Mouse (Mus musculus): ENCODE measurements at regions not wholly inside any gene's neighbourhood (a gene's known extent, or its start where the extent isn't known, plus 50 kb on each side); places are given as distances from the start of the nearest gene placed in this dataset.

GRCm38 (mm10) chr13:47298010-47298409 lies 175.6 kb downstream of the Rnf144b start:
- DNase-seq (ENCODE audit: low spot score in 2 of 2), result no peak
- intact Hi-C loops (cut with DNase I), result no loop called here

- no peak for DNase-seq (ENCODE audit: low spot score in 2 of 2)
- intact Hi-C loops (cut with DNase I), result loop anchor here (5.0 kb wide), 1 partner anchor 47 kb away; no protein-coding TSS in a partner anchor
Measured at GRCm38 (mm10) chr13:47300486-47300885, 178.0 kb downstream of the Rnf144b start.

- DNase-seq (ENCODE audit: low spot score in 2 of 2), result peak; percentile 17 to 53
- intact Hi-C loops (cut with DNase I), result loop anchor here (1.0 to 5.0 kb wide), 2 partner anchors 46 to 1163 kb away; no protein-coding TSS in a partner anchor
Measured at GRCm38 (mm10) chr13:47301070-47301469, 178.6 kb downstream of the Rnf144b start.

GRCm38 (mm10) chr13:47309492-47309891 lies 187.0 kb downstream of the Rnf144b start:
- intact Hi-C loops (cut with DNase I), result no loop called here
- peak in 1 of 2 experiments; percentile 57 for DNase-seq (ENCODE audit: low spot score in 2 of 2)

- intact Hi-C loops (cut with DNase I), result no loop called here
Measured at GRCm38 (mm10) chr13:47310751-47311202, 188.3 kb downstream of the Rnf144b start.

GRCm38 (mm10) chr13:47319549-47319948 lies 197.1 kb downstream of the Rnf144b start:
- intact Hi-C loops (cut with DNase I), result no loop called here

More at GRCm38 (mm10) chr13:47310751-47311202, 188.3 kb downstream of the Rnf144b start:
- DNase-seq (ENCODE audit: low spot score in 2 of 2), result peak in 1 of 2 experiments; percentile 38

GRCm38 (mm10) chr13:47321876-47322275 lies 199.4 kb downstream of the Rnf144b start:
- intact Hi-C loops (cut with DNase I), result no loop called here
- no peak for DNase-seq (ENCODE audit: low spot score in 2 of 2)

More at GRCm38 (mm10) chr13:47319549-47319948, 197.1 kb downstream of the Rnf144b start:
- no peak for DNase-seq (ENCODE audit: low spot score in 2 of 2)

- intact Hi-C loops (cut with DNase I), result no loop called here
- peak; percentile 57 to 87 for DNase-seq (ENCODE audit: low spot score in 2 of 2)
Measured at GRCm38 (mm10) chr13:47335996-47336684, 213.7 kb downstream of the Rnf144b start.

- peak; percentile 11 to 62 for DNase-seq (ENCODE audit: low spot score in 2 of 2)
Measured at GRCm38 (mm10) chr13:47336865-47337441, 214.5 kb downstream of the Rnf144b start.

GRCm38 (mm10) chr13:47339411-47339810 lies 217.0 kb downstream of the Rnf144b start:
- intact Hi-C loops (cut with DNase I), result no loop called here
- no peak for DNase-seq (ENCODE audit: low spot score in 2 of 2)

More at GRCm38 (mm10) chr13:47336865-47337441, 214.5 kb downstream of the Rnf144b start:
- intact Hi-C loops (cut with DNase I), result no loop called here

GRCm38 (mm10) chr13:47342361-47342760 lies 219.9 kb downstream of the Rnf144b start:
- intact Hi-C loops (cut with DNase I), result no loop called here
- DNase-seq (ENCODE audit: low spot score in 2 of 2), result no peak

GRCm38 (mm10) chr13:47345576-47345975 lies 223.1 kb downstream of the Rnf144b start:
- no peak for DNase-seq (ENCODE audit: low spot score in 2 of 2)
- intact Hi-C loops (cut with DNase I), result loop anchor here (5.0 kb wide), 3 partner anchors 43 to 927 kb away; no protein-coding TSS in a partner anchor

- intact Hi-C loops (cut with DNase I), result loop anchor here (1.0 to 5.0 kb wide), 4 partner anchors 46 to 1116 kb away; no protein-coding TSS in a partner anchor
- DNase-seq (ENCODE audit: low spot score in 2 of 2), result no peak
Measured at GRCm38 (mm10) chr13:47347835-47348234, 225.4 kb downstream of the Rnf144b start.

- peak; percentile 80 to 85 for DNase-seq (ENCODE audit: low spot score in 2 of 2)
- intact Hi-C loops (cut with DNase I), result loop anchor here (1.0 to 5.0 kb wide), 4 partner anchors 46 to 1116 kb away; no protein-coding TSS in a partner anchor
Measured at GRCm38 (mm10) chr13:47348517-47349145, 226.2 kb downstream of the Rnf144b start.

GRCm38 (mm10) chr13:47354446-47354845 lies 232.0 kb downstream of the Rnf144b start:
- intact Hi-C loops (cut with DNase I), result no loop called here
- peak; percentile 9 to 42 for DNase-seq (ENCODE audit: low spot score in 2 of 2)

GRCm38 (mm10) chr13:47355169-47355568 lies 232.7 kb downstream of the Rnf144b start:
- intact Hi-C loops (cut with DNase I), result no loop called here
- DNase-seq (ENCODE audit: low spot score in 2 of 2), result no peak

GRCm38 (mm10) chr13:47358986-47359385 lies 236.5 kb downstream of the Rnf144b start:
- no peak for DNase-seq (ENCODE audit: low spot score in 2 of 2)
- intact Hi-C loops (cut with DNase I), result no loop called here

GRCm38 (mm10) chr13:47365776-47366175 lies 243.3 kb downstream of the Rnf144b start:
- no peak for DNase-seq (ENCODE audit: low spot score in 2 of 2)
- intact Hi-C loops (cut with DNase I), result no loop called here

- intact Hi-C loops (cut with DNase I), result no loop called here
- DNase-seq (ENCODE audit: low spot score in 2 of 2), result no peak
Measured at GRCm38 (mm10) chr13:47368041-47368823, 245.8 kb downstream of the Rnf144b start.

All from left cerebral cortex, postnatal 25 days (tissue).